Mouse (Mus musculus) liver, embryonic 14.5 days (tissue): Measurements from ENCODE around the gene Heatr6. TPM values are rescaled to one million over a fixed set of nuclear protein-coding genes. Genes with fewer than 3 reads are reported as not detected.

Experiments used
- ATAC-seq: fragments of 200-750 bp; cut with Nextera tagmentation; 2 replicates; pipeline ENCODE4 v1.8.0; 2017; ENCODE audit warnings: moderate number of reproducible peaks, mild to moderate bottlenecking, moderate library complexity; ENCODE audit not compliant: insufficient read depth
- DNase-seq, 3 experiments: peaks; one replicate each; pipeline ENCODE4 v3.0.0-alpha.2; 2012 to 2013; ENCODE audit warnings: low read depth in 3 of 3, low spot score in 3 of 3
- H3K27ac ChIP-seq: fragments of 300-500 bp; sonication (generic); 2 replicates; pipeline ENCODE4 v1.5.1; 2014; ENCODE audit warnings: moderate library complexity, mild to moderate bottlenecking, control low read depth, inconsistent platforms
- H3K27me3 ChIP-seq: fragments of 300-500 bp; sonication (generic); 2 replicates; pipeline ENCODE4 v1.6.1; 2014; ENCODE audit warnings: mild to moderate bottlenecking, low read length, moderate library complexity; ENCODE audit not compliant: control insufficient read depth, insufficient read depth
- H3K36me3 ChIP-seq: fragments of 300-500 bp; sonication (generic); replicated peaks from 2 replicates; pipeline ENCODE4 v1.6.1; 2014; ENCODE audit warnings: low read depth; ENCODE audit not compliant: control insufficient read depth, insufficient read depth
- H3K4me1 ChIP-seq, 2 experiments: fragments of 200-500 bp in 1 of 2; fragments of 300-500 bp in 1 of 2; sonication (generic) in 1 of 2; replicated peaks; 2 replicates each; pipeline ENCODE4 v1.6.1; 2012 to 2014; ENCODE audit warnings: antibody characterized with exemption in 1 of 2, inconsistent platforms in 1 of 2, low read length in 1 of 2; ENCODE audit not compliant: control insufficient read depth in 2 of 2, insufficient read depth in 2 of 2
- H3K4me2 ChIP-seq: fragments of 300-500 bp; sonication (generic); 2 replicates; pipeline ENCODE4 v1.6.1; 2014; ENCODE audit warnings: low read depth, mild to moderate bottlenecking, control low read depth, moderate library complexity
- H3K4me3 ChIP-seq, 2 experiments: fragments of 200-500 bp in 1 of 2; fragments of 300-500 bp in 1 of 2; sonication (generic) in 1 of 2; 2 replicates each; pipeline ENCODE4 v1.5.1; 2012 to 2014; ENCODE audit warnings: low read depth in 2 of 2, low read length in 2 of 2, mild to moderate bottlenecking in 2 of 2, control low read depth in 1 of 2, inconsistent platforms in 1 of 2, moderate library complexity in 1 of 2; ENCODE audit not compliant: insufficient read depth in 1 of 2
- H3K9ac ChIP-seq: fragments of 300-500 bp; sonication (generic); replicated peaks from 2 replicates; pipeline ENCODE4 v1.6.1; 2014; ENCODE audit warnings: mild to moderate bottlenecking, control low read depth, moderate library complexity
- H3K9me3 ChIP-seq: fragments of 300-500 bp; sonication (generic); 2 replicates; pipeline ENCODE4 v1.6.1; 2016; ENCODE audit warnings: low read length, mixed read lengths; ENCODE audit not compliant: control insufficient read depth
- CTCF ChIP-seq: IDR thresholded peaks from 2 replicates; pipeline ENCODE4 v1.5.1; 2016; ENCODE audit warnings: antibody characterized with exemption, low read depth, control low read depth
- EP300 ChIP-seq: IDR thresholded peaks from 2 replicates; pipeline ENCODE4 v1.6.1; 2016; ENCODE audit warnings: antibody characterized with exemption, low read depth
- WGBS: fragments of 180-500 bp; shearing (Covaris S2); extraction: QIAGEN DNeasy Blood & Tissue Kit; methylation state at CpG from one replicate; pipeline ENCODE4 v1.1.7; 2014; ENCODE audit not compliant: insufficient replicate concordance; 5-methylcytosine and 5-hydroxymethylcytosine counted together
- polyA plus RNA-seq, 2 experiments: library from polyadenylated mRNA; depleted of rRNA in 1 of 2; stranded (reverse) in 1 of 2; unstranded in 1 of 2; fragments of >200 nt; fragmentation: Nextera tagmentation in 1 of 2; extraction: Ambion mirVana in 1 of 2; gene quantifications; 2 replicates each; pipeline versions ENCODE4 v1.2.1 to v1.2.3; 2012 to 2014

The Heatr6 gene
- polyA plus RNA-seq, 2 experiments: 3.8 to 5.6 TPM

DNA sequence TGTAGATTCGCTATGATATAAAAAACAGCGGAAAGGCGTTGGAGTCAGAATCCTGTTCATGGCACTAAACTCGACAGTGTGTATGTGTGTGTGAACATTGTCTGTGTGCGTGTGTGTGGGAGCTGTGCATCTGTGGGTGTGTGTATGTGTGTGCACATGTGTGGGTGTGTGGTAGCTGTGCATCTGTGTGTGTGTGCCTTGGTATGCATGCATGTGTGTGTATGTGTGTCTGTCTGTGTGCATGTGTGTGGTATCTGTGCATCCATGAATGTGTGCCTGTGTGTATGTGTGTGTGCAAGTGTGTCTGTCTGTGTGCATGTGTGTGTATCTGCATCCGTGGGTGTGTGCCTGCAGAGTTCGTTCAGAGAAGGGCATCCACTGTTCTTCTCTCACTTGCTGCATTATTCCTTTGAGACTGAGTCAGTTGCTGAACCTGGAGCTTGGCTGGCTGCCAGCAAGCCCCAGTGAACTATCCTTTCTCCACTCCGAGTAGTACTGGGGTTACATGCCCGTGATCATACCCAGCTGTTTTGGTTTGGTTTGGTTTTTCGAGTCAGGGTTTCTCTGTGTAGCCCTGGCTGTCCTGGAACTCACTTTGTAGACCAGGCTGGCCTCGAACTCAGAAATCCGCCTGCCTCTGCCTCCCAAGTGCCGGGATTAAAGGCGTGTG lies 30.6 kb downstream of the Heatr6 start:
- H3K9me3 ChIP-seq: no peaks in the 10 kb centered on the region
- 81% methylated on average over 14 of the region's 14 CpGs for whole genome bisulfite sequencing
- no peak overlapping the region for H3K9ac ChIP-seq
- H3K4me1 ChIP-seq: no peaks in the 10 kb centered on the region
- H3K27ac ChIP-seq: no peak overlapping the region
- H3K36me3 ChIP-seq: peaks cover 19% of the 10 kb centered on the region
- no peak for ATAC-seq
- no peak overlapping the region for H3K4me2 ChIP-seq
- no peak overlapping the region for H3K4me3 ChIP-seq
- TF ChIP-seq EP300 (no peak), CTCF (no peak)
- no peak for DNase-seq
- no peaks in the 10 kb centered on the region for H3K27me3 ChIP-seq

DNA sequence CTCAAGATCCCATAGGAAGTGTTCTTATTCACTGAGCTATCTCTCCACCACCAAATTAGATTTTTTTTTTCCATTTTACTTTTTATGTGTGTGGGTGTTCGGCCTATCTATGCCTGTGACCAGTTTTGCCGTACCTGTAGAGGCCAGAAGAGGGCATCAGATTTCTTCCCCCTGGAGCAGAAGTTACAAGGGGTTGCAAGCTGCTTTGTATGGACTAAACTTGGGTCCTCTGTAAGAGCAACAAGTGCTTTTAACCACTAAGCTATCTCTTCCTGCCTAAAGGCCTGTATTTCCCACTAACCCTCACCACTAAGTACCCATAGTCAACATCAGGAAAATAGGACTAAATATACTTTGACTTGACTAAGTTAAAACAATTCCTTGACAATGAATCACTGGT lies 31.2 kb downstream of the Heatr6 start:
- H3K4me2 ChIP-seq: no peak overlapping the region
- DNase-seq: no peak

GRCm38 (mm10) chr11:83785366-83785765 lies 31.9 kb downstream of the Heatr6 start:
- WGBS: 17% methylated on average over 2 of the region's 2 CpGs
- no peak for TF ChIP-seq EP300
- peak; percentile 75 for TF ChIP-seq CTCF
- Histone ChIP-seq H3K27me3 (no peaks in the 10 kb centered on the region), H3K4me1 (no peaks in the 10 kb centered on the region), H3K27ac (no peak overlapping the region), H3K36me3 (peaks cover 9% of the 10 kb centered on the region), H3K9ac (no peak overlapping the region), H3K9me3 (no peaks in the 10 kb centered on the region), H3K4me3 (no peak overlapping the region), H3K4me2 (no peak overlapping the region)
- ATAC-seq (no peak), DNase-seq (peak; percentile 26 to 42 (median 28))

More for the DNA sequence above, 31.2 kb downstream of the Heatr6 start:
- no peaks in the 10 kb centered on the region for H3K27me3 ChIP-seq
- H3K4me1 ChIP-seq: no peaks in the 10 kb centered on the region
- WGBS: 69% methylated on average over 2 of the region's 2 CpGs
- H3K9ac ChIP-seq: no peak overlapping the region
- H3K27ac ChIP-seq: no peak overlapping the region
- no peak for ATAC-seq
- H3K4me3 ChIP-seq: no peak overlapping the region
- H3K9me3 ChIP-seq: no peaks in the 10 kb centered on the region
- no peak for TF ChIP-seq EP300
- TF ChIP-seq CTCF: no peak
- H3K36me3 ChIP-seq: peaks cover 15% of the 10 kb centered on the region

- no peak overlapping the region for H3K4me2 ChIP-seq
- no peak overlapping the region for H3K4me3 ChIP-seq
- no peaks in the 10 kb centered on the region for H3K4me1 ChIP-seq
- H3K36me3 ChIP-seq: no peaks in the 10 kb centered on the region
- no peaks in the 10 kb centered on the region for H3K27me3 ChIP-seq
- no peak overlapping the region for H3K9ac ChIP-seq
- no peak for ATAC-seq
- TF ChIP-seq CTCF: no peak
- no peaks in the 10 kb centered on the region for H3K9me3 ChIP-seq
- DNase-seq: no peak
- H3K27ac ChIP-seq: no peak overlapping the region
- 59% methylated on average over 4 of the region's 4 CpGs for WGBS
Observed at GRCm38 (mm10) chr11:83786835-83787234, 33.3 kb downstream of the Heatr6 start.

- WGBS: 67% methylated on average over 15 of the region's 15 CpGs
- H3K27ac ChIP-seq: no peak overlapping the region
- H3K4me2 ChIP-seq: no peak overlapping the region
Observed at GRCm38 (mm10) chr11:83787401-83788021, 34.0 kb downstream of the Heatr6 start.

More at GRCm38 (mm10) chr11:83787401-83788021, 34.0 kb downstream of the Heatr6 start:
- DNase-seq (no peak), ATAC-seq (no peak)
- Histone ChIP-seq H3K36me3 (no peaks in the 10 kb centered on the region), H3K9ac (no peak overlapping the region), H3K4me1 (no peaks in the 10 kb centered on the region), H3K9me3 (no peaks in the 10 kb centered on the region), H3K4me3 (no peak overlapping the region), H3K27me3 (no peaks in the 10 kb centered on the region)
- no peak for TF ChIP-seq EP300
- peak; percentile 30; the same call in 1 of the 2 replicates for TF ChIP-seq CTCF
